Mouse (Mus musculus): ENCODE measurements around the gene Camkmt.

The Camkmt gene

DNA sequence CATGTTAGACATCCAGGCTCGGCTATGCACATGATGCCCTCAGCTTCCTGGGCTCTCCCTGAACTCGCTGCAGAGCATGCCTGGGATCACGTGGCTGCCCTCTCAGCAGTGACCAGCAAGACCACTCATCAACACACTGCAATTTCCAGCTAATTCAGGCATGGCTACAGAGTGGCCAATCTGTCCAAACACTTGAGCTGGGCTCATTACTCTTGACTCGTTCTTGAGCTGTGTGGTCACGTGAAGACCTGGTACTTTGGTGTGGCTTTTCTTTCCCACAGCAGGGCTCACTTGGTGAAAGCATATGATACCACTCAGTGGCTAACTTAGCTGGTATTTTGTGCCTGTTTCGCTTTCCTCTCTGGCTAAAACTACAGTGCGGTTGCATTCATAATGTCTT lies 282.2 kb downstream of the Camkmt start:
- DNase-seq (ENCODE audit: low spot score), result no peak

GRCm38 (mm10) chr17:85374100-85374833 lies 283.9 kb downstream of the Camkmt start:
- DNase-seq (ENCODE audit: low spot score), result no peak

GRCm38 (mm10) chr17:85374834-85375176 lies 284.5 kb downstream of the Camkmt start:
- DNase-seq (ENCODE audit: low spot score), result no peak

DNA sequence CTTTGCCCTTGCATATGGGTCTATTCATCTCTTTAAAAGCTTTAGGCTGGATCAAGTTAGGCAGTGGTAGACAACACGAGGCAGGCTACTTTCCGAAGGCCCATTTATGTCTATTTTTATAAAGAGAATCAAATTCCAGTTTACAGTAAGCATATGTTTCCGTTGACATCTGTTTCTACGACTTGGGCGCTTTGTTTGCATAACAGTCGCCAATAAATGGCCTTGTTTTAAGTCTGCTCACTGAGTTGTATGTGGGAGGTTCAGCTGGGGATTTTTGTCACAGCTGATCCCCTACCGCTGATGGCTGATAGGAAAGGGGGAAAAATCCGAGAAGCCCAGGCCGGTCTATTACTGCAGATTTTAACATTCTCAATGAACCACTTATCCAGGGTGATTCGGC lies 285.2 kb downstream of the Camkmt start:
- DNase-seq (ENCODE audit: low spot score), result no peak

DNA sequence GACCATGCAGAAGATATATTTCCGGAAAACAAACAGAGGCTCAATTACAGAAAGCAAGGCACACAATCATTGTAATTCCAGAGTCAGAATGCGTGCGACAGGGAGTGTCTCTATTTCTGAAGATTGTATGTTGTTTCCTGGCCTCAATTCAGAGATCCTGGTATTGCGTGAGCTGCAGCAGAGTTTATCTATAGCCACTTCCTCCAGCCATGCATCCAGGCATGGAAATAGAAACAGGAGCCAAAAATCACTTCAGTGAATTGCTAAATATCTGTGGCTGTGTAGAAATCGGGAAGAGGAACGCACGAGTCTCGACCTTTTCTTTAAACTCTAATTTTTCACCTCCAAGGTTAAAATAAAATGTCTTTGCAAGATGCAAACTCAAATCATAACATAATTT lies 287.1 kb downstream of the Camkmt start:
- no peak for DNase-seq (ENCODE audit: low spot score)

DNA sequence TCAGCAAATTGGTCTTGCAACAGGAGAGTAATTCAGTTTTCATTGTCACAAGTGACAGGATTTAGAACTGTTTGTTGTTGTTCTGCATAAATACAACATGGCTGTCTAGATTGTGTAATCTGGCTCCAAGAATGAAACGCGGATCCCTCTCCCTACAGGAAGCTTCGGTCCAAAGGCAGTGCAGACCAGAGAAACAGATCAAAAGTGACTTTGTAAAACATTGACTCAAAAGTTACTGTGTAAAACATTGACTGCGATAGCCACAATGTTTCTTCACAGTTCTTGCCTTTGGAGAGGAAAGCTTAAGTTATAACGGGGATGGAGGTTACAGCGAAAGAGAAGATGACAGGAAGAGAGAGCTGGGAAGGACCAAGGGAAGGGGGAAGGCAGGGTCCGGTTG lies 288.7 kb downstream of the Camkmt start:
- no peak for DNase-seq (ENCODE audit: low spot score)

DNA sequence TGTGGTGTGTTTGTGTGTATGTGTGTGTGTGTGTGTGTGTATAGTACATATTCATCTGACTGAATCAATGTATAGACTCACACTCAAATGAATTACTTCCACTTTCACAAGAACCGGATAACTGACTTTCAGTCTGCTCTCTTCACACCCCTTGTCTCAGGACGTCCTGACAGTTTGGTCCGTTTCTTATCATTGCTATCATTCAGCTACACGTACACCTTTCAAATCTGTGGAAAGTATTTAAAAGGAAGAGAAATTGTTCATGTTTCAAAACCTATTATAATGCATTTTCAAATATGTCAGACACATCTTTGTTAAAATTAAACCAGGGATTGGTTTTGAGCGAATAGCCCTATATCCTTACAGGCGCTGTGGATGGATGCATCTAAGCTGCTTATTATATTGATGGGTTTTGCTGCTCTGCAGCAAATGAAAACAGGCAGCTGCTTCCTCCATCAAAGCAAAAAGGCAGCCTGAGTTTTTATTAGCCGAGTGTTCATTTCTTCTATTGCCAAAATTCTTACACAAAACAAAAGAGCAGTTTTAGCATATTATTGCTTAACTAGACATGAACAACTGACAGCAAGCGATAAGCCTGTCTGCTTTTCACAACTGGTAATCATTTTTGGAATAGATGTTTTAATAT lies 291.3 kb downstream of the Camkmt start:
- no peak for DNase-seq (ENCODE audit: low spot score)

DNA sequence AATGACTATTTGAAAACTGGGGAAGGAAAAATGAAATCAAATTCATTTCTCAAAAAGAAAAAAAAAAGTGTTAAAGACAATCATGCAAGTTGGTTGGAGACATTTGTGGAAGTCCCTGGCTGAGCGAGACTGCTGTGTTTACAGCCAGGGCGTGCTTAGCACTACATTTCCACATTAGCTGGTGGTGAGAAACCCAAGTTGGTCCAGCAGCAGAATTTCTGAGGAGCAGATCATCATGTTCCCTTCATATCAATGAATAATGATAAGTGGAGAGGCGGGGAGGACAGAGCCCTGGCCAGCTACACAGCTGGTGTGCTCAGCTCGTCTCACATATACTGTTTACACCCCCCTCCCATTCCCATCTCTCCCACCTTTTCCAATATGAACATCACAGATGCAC lies 292.0 kb downstream of the Camkmt start:
- no peak for DNase-seq (ENCODE audit: low spot score)

DNA sequence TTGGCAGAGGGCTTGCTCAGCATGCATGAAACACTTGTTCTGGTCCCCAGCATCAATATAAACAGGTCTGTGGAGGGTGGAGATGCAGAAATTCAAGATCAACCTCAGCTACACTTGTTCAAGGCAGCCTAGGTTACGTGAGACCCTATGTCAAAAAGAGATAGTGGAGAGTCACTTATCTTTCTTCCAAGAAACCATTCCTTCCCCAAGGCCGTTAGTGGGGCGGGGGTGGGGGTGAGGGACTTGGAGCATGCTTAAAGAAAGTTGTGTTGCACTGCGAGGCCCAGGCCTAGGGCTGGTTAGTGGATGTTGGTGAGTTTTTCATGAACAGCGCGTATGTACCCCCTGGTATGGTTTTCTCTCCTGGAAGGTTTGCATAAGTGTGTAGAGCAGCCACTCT lies 292.6 kb downstream of the Camkmt start:
- DNase-seq (ENCODE audit: low spot score), result no peak

- no peak for DNase-seq (ENCODE audit: low spot score)
Observed at GRCm38 (mm10) chr17:85393091-85393890, 302.9 kb downstream of the Camkmt start.

DNA sequence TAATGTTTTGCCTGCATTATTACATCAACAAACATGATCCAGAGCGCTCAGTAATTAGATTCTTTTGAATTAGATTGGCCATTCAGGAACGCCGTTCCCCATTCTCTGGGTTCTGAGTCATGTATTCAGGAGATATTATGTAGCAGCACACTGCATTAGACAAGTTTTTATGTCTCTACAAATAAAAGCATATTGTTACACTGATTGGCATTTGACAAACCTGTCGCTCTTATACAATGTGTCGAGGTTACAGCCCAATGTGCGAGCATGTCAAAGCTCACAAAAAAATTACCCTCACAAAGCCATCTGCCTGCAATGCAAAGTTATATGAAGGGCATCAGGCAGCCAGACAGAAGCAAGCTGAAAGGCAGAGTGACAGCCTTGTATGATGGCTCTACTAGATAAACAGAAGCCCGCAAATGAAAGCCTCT lies 303.6 kb downstream of the Camkmt start:
- DNase-seq (ENCODE audit: low spot score), result no peak

DNA sequence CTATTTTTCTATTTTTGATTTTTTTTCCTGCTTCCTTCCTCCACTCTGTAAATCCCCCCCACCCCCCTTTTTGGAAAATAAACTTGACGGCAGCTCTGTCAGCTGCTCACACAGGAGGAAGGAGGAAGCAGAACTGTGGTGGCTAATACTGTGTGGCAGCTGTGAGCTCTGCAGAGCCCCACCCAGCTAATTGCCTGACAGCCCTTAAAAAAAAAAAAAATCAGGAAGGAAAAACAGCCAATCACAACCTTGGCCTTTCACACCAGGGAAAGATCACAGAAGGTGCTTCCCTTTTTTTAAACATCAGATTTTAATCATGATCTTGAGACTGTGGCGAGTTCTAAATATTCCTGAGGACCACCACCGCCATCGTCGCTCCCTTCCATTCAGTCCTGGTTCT lies 305.1 kb downstream of the Camkmt start:
- no peak for DNase-seq (ENCODE audit: low spot score)

- DNase-seq (ENCODE audit: low spot score), result no peak
Observed at GRCm38 (mm10) chr17:85400751-85401150, 310.4 kb downstream of the Camkmt start.

DNA sequence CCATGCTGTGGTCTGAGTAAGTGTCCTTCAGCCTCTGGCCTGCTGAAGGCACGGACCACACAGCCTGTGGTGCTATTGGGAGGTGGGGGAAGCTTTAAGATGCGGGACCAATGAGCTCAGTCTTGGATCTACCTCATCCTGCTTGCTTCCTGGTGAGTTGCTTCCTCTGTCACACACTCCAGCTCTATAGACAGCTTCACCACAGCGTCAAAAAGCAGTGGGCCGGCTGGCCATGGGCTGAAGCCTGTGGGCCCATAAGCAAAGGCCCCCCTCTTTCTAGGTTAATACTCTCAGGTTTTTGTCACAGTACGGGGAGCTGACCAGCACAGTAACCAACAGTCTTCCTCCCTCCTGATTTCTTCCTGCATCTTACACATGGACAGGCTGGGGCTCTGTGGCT lies 314.8 kb downstream of the Camkmt start:
- no peak for DNase-seq (ENCODE audit: low spot score)

- no peak for DNase-seq (ENCODE audit: low spot score)
Observed at GRCm38 (mm10) chr17:85406195-85406594, 315.8 kb downstream of the Camkmt start.

GRCm38 (mm10) chr17:85428831-85429230 lies 338.5 kb downstream of the Camkmt start:
- no peak for DNase-seq (ENCODE audit: low spot score)

DNA sequence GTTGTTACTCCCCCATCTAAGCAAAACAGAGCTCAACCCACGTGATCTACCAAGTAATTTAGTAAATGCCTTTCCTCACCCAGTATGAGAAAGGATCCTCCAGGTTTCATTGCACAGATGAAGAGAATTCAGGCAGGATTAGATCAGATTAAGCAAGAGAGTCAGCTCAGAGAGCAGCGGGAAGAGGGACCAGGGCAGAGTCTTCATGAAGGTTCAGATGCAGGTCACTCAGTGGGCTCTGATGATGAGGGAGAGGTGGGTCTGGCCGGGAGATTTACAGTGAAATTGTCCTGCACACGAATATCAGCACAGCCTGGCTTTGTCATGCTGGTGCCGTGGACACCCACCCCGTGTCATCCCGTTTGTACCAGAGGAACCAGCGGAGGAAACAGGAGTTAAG lies 342.6 kb downstream of the Camkmt start:
- DNase-seq (ENCODE audit: low spot score), result no peak

GRCm38 (mm10) chr17:85443036-85443435 lies 352.7 kb downstream of the Camkmt start:
- DNase-seq (ENCODE audit: low spot score), result no peak

DNA sequence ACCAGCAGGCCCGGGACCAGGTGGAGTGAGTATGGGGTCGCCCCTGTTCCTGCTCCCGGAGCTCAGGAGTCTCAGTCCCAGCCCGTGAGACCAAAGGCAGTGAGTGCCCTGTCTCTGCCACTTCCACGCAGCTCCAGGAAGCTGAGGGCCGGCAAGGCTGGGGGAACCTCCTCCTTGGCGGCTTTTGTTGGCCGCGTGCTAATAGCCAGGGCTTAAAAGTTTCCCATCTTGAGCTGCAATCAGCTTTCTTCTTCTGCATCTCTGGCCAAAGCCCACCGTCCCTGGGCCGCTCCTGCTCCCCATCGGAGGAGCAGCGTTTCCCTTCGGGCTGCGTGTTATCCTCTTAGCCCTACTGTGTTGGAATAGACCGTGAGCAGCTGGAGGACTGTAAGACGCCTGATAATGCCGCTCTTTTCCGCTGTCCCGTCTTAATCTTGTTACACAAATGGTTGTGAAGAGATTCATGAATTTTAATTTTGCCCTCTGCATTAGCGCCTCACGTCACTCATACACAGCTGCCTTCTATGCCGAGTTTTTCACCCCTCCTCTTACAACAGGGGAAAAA lies 364.1 kb downstream of the Camkmt start:
- no peak for DNase-seq (ENCODE audit: low spot score)

DNA sequence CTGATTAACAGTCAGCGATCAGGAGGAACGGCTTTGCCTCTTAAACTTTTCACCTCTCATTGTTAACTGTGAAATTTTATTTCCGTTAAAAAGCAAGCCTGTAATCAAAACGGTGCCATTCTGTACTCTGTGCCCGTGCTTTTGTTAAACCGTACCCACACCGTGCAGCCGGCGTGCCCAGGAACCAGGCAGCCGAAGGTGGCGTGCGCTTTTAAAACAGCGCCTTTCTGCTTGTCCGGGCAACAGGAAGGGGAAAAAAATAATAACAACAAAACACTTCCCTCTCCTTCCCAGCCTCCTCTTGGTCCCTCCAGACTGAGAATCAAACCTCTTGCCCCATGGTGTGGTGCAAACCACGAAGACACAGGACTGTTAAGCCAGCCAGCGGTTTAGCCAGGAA lies 364.7 kb downstream of the Camkmt start:
- DNase-seq (ENCODE audit: low spot score), result no peak

DNA sequence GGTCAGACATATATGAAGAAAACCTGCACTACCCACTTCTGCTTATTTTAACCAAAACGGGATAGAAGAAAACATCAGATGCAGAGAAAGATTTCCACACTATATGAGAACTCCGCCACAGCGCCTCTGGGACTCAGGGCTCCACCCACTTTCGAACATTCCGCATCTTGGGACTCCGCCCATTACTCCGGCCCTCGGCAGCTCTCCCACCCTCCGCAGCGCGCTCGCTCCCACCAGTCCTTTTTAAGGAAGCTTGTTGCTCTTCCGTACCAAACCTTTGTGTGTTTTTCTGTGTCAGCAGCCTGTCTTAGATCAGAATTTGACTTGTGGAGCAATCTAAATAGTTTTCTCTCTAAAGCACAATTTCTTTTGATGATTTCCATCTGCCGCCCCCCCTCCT lies 367.7 kb downstream of the Camkmt start:
- no peak for DNase-seq (ENCODE audit: low spot score)

DNA sequence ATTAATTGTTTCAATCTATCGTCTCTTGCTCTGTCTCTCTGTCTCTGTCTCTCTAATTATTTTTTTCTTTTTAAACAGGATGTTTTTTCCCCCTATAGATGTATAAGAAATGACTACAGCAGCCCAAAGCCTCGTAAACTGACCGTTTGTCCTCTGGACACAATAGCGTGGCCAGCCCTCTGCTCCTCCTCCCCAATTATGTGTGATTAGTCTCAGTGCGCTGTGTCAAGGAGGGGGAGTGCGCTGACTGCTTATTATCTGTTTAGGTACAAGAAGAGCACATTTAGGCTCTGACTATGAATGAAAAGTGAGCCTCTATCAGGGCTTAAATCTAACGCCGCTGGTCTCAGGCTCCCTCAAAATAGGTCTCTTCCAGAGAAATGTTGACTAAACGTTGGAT lies 368.2 kb downstream of the Camkmt start:
- DNase-seq (ENCODE audit: low spot score), result no peak

GRCm38 (mm10) chr17:85461577-85461976 lies 371.2 kb downstream of the Camkmt start:
- no peak for DNase-seq (ENCODE audit: low spot score)
